Mouse (Mus musculus) midbrain, embryonic 11.5 days (tissue): ENCODE results near the gene Krt25. TPM values are rescaled to one million over a fixed set of nuclear protein-coding genes. Genes with fewer than 3 reads are reported as not detected.

Experiments used
- ATAC-seq: fragments of 200-750 bp; cut with Nextera tagmentation; 2 replicates; pipeline ENCODE4 v1.8.0; 2017; ENCODE audit warnings: moderate TSS enrichment, moderate library complexity; ENCODE audit not compliant: low FRiP score
- DNase-seq: peaks from one replicate; pipeline ENCODE4 v3.0.0; 2015; ENCODE audit warnings: low spot score; ENCODE audit errors: missing footprints
- H3K27ac ChIP-seq: fragments of 300-500 bp; sonication (generic); 2 replicates; pipeline ENCODE4 v1.5.1; 2014; ENCODE audit warnings: low read depth, low read length
- H3K27me3 ChIP-seq: fragments of 300-500 bp; sonication (generic); 2 replicates; pipeline ENCODE4 v1.6.1; 2014; ENCODE audit warnings: mild to moderate bottlenecking, low read length, moderate library complexity, mixed read lengths; ENCODE audit not compliant: control insufficient read depth, insufficient read depth
- H3K36me3 ChIP-seq: fragments of 300-500 bp; sonication (generic); 2 replicates; pipeline ENCODE4 v1.6.1; 2014; ENCODE audit warnings: mild to moderate bottlenecking, low read length, moderate library complexity, mixed read lengths; ENCODE audit not compliant: control insufficient read depth, insufficient read depth
- H3K4me1 ChIP-seq: fragments of 300-500 bp; sonication (generic); 2 replicates; pipeline ENCODE4 v1.6.1; 2014; ENCODE audit warnings: low read length; ENCODE audit not compliant: control insufficient read depth, insufficient read depth
- H3K4me2 ChIP-seq: fragments of 300-500 bp; sonication (generic); 2 replicates; pipeline ENCODE4 v1.6.1; 2014; ENCODE audit warnings: mild to moderate bottlenecking, moderate library complexity
- H3K4me3 ChIP-seq: fragments of 300-500 bp; sonication (generic); 2 replicates; pipeline ENCODE4 v1.5.1; 2014; ENCODE audit warnings: low read depth, low read length
- H3K9ac ChIP-seq: fragments of 300-500 bp; sonication (generic); 2 replicates; pipeline ENCODE4 v1.6.1; 2014; ENCODE audit warnings: low read length
- H3K9me3 ChIP-seq: fragments of 300-500 bp; sonication (generic); 2 replicates; pipeline ENCODE4 v1.6.1; 2016; ENCODE audit warnings: low read length; ENCODE audit not compliant: control insufficient read depth
- WGBS: fragments of 180-500 bp; shearing (Covaris S2); extraction: QIAGEN DNeasy Blood & Tissue Kit; methylation state at CpG from one replicate; pipeline ENCODE4 v1.1.7; 2014; 5-methylcytosine and 5-hydroxymethylcytosine counted together
- polyA plus RNA-seq: library from polyadenylated mRNA; unstranded; fragments of >200 nt; fragmentation: Nextera tagmentation; extraction: Ambion mirVana; gene quantifications from 2 replicates; pipeline ENCODE4 v1.2.1, GENCODE M21; 2014

Krt25 gene
- polyA plus RNA-seq, 1 experiment from 2014 or later = not detected

DNA sequence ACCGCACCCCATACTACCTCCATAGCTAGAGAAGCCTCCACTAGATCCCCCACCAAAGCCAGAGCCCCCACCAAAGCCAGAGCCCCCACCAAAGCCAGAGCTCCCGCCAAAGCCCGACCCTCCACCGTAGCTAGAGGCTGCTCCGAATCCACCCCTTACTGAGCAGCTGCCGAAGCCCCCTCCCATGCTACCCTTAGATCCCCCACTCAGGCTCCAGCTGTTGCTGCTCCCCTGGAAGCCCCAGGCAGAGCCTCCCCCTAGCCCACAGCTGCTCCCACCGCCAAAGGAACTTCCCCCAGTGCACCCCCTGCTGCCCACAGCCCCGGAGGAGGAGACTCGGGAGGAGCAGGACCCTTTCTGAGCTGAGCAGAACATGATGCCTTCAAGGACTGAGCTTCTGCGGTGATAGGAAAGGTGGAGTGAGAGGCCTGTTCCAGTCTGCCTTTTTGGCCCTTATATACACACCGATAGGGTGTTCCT, 37.9 kb downstream of the Krt25 start, which contains the start of gene Krt24:
Krt24 (minus strand) TSS at position 430 of the 480 bp plus-strand sequence.
- ATAC-seq (no peak), DNase-seq (no peak)
- H3K9me3 ChIP-seq = no peaks in the 10 kb centered on the region
- no peaks in the 10 kb centered on the region for H3K4me1 ChIP-seq
- no peak within 1 kb of the TSS for H3K4me3 ChIP-seq
- WGBS = 46% methylated on average over 11 of the region's 11 CpGs
- no peak within 1 kb of the TSS for H3K9ac ChIP-seq
- H3K27ac ChIP-seq = no peak within 1 kb of the TSS
- H3K27me3 ChIP-seq = no peaks in the 10 kb centered on the region
- H3K4me2 ChIP-seq = no peak within 1 kb of the TSS
- H3K36me3 ChIP-seq = no peaks in the 10 kb centered on the region

DNA sequence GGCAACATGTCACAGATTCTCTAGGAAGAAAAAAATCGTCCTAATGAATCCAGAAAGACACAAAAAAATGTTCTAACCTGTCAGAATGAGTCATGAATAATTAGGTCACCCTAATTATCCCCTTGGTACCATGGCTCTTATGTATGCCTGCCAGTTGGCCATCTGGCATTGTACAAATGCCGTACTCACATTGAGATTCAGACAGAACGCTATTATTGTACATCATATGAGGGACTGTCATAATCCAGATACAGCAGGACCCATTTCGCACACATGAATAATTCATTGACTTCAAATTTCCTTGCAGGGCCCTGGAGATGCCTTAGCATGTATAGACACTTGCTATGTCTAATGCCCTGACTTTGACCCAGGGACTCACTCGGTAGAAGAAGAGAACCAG, 38.7 kb downstream of the Krt25 start:
- Histone ChIP-seq H3K4me3 (no peak overlapping the region), H3K36me3 (no peaks in the 10 kb centered on the region), H3K27me3 (no peaks in the 10 kb centered on the region), H3K4me1 (no peaks in the 10 kb centered on the region), H3K4me2 (no peak overlapping the region), H3K27ac (no peak overlapping the region), H3K9ac (no peak overlapping the region), H3K9me3 (no peaks in the 10 kb centered on the region)
- 83% methylated on average over 5 of the region's 5 CpGs for WGBS
- ATAC-seq (no peak), DNase-seq (no peak)

DNA sequence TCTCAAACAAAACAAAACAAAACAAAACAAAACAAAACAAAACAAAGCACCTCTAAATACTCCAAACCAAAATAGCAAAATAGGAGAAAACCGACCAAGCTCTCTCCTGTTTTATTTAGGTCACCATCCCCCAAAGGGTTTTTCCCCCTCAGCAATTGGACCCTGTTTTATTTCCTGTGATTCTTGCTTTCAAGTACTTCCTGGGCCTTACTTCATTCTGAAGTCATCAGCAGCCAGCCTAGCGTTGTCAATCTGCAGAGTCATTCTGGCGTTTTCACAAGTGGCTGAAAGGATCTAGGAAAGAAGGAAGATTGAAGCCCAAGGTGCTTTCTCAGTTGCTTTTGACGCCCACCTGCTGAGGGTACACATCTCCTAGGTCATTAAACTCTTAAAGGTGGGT, 39.4 kb downstream of the Krt25 start:
- no peak for ATAC-seq
- no peak overlapping the region for H3K4me2 ChIP-seq
- DNase-seq = no peak
- H3K4me3 ChIP-seq = no peak overlapping the region
- no peaks in the 10 kb centered on the region for H3K9me3 ChIP-seq
- 60% methylated on average over 4 of the region's 4 CpGs for WGBS
- no peaks in the 10 kb centered on the region for H3K36me3 ChIP-seq
- no peaks in the 10 kb centered on the region for H3K4me1 ChIP-seq
- H3K27me3 ChIP-seq = no peaks in the 10 kb centered on the region
- H3K9ac ChIP-seq = no peak overlapping the region
- H3K27ac ChIP-seq = no peak overlapping the region

DNA sequence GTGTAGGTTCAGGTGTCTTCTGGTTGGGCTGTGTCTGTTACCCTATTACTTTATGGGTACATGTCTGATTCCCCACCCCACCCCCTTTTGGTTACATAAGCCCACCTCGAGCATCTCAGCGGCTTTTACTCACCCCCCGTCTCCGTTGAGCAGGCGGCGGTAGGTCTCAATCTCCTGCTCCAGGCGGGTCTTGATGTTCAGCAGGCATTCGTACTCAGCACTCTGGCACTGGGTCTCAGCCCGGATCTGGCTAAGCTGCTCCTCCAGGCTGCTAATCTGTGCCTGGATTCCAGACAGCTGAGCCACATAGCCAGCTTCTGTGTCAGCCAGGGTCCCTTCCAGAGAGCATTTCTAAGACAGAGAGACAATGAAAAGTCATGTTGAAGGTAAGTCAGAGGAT, 41.6 kb downstream of the Krt25 start:
- DNase-seq = no peak
- Histone ChIP-seq H3K27me3 (no peaks in the 10 kb centered on the region), H3K9me3 (no peaks in the 10 kb centered on the region), H3K4me3 (no peak overlapping the region), H3K36me3 (no peaks in the 10 kb centered on the region), H3K27ac (no peak overlapping the region), H3K4me1 (no peaks in the 10 kb centered on the region), H3K9ac (no peak overlapping the region), H3K4me2 (no peak overlapping the region)
- 77% methylated on average over 9 of the region's 9 CpGs for WGBS
- ATAC-seq = no peak

DNA sequence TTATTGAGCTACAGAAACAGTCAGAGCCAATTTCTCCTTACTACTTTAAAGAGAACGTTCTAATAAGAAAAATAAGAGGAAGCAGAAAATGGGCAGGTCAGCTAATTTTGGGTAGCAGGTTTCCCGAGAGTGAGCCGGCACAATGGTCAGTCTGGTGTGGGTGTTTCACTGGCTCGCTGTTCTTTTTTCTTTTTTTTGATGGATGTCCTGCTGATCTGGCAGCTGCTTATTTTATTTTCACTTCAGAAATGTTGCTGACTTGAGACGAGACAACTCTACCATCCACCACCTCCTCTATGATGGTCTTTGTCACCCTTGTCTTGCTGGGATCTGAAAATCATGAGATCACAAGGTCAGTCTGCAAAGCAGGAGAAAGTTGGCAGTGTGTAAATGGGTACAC, 42.8 kb downstream of the Krt25 start:
- WGBS = 82% methylated on average over 5 of the region's 5 CpGs
- Histone ChIP-seq H3K4me3 (no peak overlapping the region), H3K27ac (no peak overlapping the region), H3K4me2 (no peak overlapping the region), H3K4me1 (no peaks in the 10 kb centered on the region), H3K27me3 (no peaks in the 10 kb centered on the region), H3K9me3 (no peaks in the 10 kb centered on the region), H3K36me3 (no peaks in the 10 kb centered on the region), H3K9ac (no peak overlapping the region)
- ATAC-seq (no peak), DNase-seq (no peak)

DNA sequence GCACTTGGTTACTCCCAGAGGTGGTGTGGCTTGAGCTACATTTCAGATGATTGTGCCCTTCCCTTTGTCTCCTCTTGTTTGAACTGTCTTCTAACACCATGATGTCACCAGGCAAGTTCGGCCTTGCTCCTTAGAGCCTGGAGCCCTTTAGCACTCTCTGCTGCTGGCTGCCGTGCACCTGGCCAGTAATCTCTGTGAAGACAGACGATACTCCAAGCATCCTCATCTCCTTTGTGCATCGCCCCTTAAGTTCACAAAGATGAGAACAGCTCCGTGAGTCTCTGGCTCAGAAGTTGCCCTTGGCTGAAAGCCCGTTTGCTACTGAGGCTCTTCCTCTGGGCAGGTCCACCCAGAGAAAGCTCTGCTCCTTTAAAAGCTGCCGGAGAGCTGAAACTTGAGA, 46.0 kb downstream of the Krt25 start:
- DNase-seq (no peak), ATAC-seq (no peak)
- Histone ChIP-seq H3K4me2 (no peak overlapping the region), H3K4me3 (no peak overlapping the region), H3K27ac (no peak overlapping the region), H3K36me3 (no peaks in the 10 kb centered on the region), H3K9ac (no peak overlapping the region), H3K4me1 (no peaks in the 10 kb centered on the region), H3K27me3 (no peaks in the 10 kb centered on the region), H3K9me3 (no peaks in the 10 kb centered on the region)
- WGBS = 69% methylated on average over 7 of the region's 7 CpGs

DNA sequence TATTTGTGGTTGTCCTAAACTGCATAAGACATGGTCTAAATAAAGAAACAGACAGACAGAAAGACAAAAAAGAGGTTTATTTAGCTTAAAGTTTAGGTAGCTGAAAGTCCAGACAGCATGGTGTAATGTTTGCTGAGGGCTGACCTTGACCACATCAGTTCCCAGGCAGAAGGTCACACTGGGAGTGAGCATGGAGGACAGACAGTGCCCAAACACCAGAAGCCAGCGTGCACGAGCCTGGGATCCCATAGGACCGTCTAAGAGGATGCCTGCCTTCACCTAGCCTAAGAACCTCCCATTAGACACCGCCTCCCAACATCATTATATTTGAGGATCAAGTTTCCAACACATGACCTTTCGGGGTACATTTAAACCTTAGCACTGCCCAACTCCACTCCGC, 47.1 kb downstream of the Krt25 start:
- no peak overlapping the region for H3K4me3 ChIP-seq
- ATAC-seq (no peak), DNase-seq (no peak)
- no peaks in the 10 kb centered on the region for H3K36me3 ChIP-seq
- 91% methylated on average over 6 of the region's 6 CpGs for WGBS
- H3K9me3 ChIP-seq = no peaks in the 10 kb centered on the region
- H3K4me2 ChIP-seq = no peak overlapping the region
- no peaks in the 10 kb centered on the region for H3K4me1 ChIP-seq
- no peaks in the 10 kb centered on the region for H3K27me3 ChIP-seq
- H3K27ac ChIP-seq = no peak overlapping the region
- no peak overlapping the region for H3K9ac ChIP-seq

DNA sequence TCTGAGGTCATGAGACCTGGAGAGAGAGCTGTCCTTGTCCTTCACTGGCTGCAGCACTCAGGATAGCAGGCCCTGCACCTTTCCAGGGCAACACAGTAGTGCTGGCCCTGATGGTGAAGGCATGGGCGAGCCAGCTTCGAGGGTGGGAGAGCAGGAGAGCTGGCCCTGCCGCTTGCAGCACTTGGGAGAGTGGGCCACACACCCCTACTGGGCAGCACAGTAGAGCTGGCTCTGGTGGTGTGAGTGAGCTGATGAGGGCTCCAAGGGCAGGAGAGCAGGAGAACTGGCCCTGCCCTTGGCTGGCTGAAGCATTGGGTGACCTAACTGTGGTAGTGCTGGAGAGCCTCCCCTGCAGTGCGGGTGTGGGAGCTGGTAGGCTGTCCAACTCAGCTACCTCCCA, 50.0 kb downstream of the Krt25 start:
- 82% methylated on average over 4 of the region's 4 CpGs for WGBS
- no peaks in the 10 kb centered on the region for H3K36me3 ChIP-seq
- H3K4me2 ChIP-seq = no peak overlapping the region
- H3K4me3 ChIP-seq = no peak overlapping the region
- H3K27ac ChIP-seq = no peak overlapping the region
- ATAC-seq = no peak
- no peak for DNase-seq
- no peaks in the 10 kb centered on the region for H3K9me3 ChIP-seq
- H3K9ac ChIP-seq = no peak overlapping the region
- no peaks in the 10 kb centered on the region for H3K27me3 ChIP-seq
- no peaks in the 10 kb centered on the region for H3K4me1 ChIP-seq

DNA sequence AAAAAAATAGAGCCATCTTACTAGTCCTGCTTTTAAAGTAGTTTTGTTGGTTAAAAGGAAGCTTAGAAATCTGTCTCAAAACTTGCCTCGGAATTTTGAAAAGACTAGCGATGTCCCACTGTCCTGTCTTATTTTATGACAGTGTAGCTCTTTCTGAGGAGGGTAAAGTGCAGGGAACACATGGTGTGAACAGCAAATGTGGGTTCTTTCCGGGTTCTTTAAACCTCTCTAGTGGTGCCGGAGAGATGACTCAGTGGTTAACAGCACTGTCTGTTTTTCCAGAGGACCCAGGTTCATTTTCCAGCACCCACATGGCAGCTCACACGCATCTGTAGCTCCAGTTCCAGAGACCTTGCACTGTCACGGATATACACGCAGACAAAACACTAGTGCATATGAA, 53.6 kb downstream of the Krt25 start:
- Histone ChIP-seq H3K4me1 (no peaks in the 10 kb centered on the region), H3K27ac (no peak overlapping the region), H3K27me3 (no peaks in the 10 kb centered on the region), H3K9me3 (no peaks in the 10 kb centered on the region), H3K4me2 (no peak overlapping the region), H3K4me3 (no peak overlapping the region), H3K36me3 (no peaks in the 10 kb centered on the region), H3K9ac (no peak overlapping the region)
- WGBS = 76% methylated on average over 7 of the region's 7 CpGs
- ATAC-seq = no peak
- DNase-seq = no peak

DNA sequence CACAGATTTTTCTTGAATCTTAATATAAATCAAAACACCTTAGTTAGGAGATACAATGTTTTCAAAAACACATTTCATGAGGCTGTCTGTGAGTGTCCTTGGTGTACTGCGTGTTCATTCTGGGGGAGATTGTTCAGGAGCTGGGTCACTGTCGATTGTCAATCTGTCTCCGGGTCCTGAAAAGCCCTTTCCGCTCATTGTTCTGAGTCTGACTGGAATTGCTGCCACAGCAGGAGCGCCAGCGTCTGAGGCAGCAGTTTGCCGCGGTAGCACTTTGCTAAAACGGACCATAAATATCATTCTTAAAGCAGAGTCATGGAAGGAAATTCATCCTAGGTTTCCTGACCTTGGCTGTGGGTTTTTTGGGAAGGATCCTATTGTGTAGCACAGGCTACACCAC, 57.0 kb downstream of the Krt25 start:
- ATAC-seq = no peak
- no peaks in the 10 kb centered on the region for H3K36me3 ChIP-seq

More for the DNA sequence above, 57.0 kb downstream of the Krt25 start:
- Histone ChIP-seq H3K9me3 (no peaks in the 10 kb centered on the region), H3K27ac (no peak overlapping the region), H3K4me2 (no peak overlapping the region), H3K27me3 (no peaks in the 10 kb centered on the region), H3K4me1 (no peaks in the 10 kb centered on the region), H3K9ac (no peak overlapping the region), H3K4me3 (no peak overlapping the region)
- WGBS = 40% methylated on average over 9 of the region's 9 CpGs
- DNase-seq = no peak
